Mouse (Mus musculus): ENCODE measurements around the gene Hoxc9. TPM values are rescaled to one million over a fixed set of nuclear protein-coding genes. Genes with fewer than 3 reads are reported as not detected.

The Hoxc9 gene
- 0.30 TPM in 1 of 2 replicates, not detected in the other for polyA plus RNA-seq (2015; fragmentation: Nextera tagmentation; extraction: Ambion mirVana)

DNA sequence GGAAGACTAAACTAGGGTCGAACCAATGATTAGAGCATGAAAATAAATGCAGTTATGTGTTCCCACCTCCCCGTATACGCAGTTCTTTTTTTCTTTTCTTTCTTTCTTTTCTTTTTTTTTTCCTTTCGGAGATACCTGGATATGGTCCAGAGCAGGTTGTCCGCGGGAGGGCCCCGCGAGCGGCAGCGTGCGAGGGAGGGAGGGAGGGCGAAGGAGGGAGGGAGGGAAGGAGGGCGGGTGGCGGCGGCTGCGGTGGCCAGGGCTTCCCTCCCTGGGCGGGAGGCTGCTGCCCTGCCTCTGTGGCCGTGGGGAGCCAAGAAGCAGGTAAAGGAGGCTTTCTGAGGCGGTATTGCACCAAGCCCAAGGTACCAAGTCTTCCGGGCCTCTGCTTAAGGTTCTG is at the start of gene Hoxc9:
Hoxc9 (plus strand) TSS at position 269 of the 400 bp plus-strand sequence.
- Histone ChIP-seq H3K4me2 (no peak within 1 kb of the TSS), H3K9ac (no peak within 1 kb of the TSS), H3K27me3 (peaks cover 90% of the 10 kb centered on the region), H3K27ac (replicated peaks) (no peak within 1 kb of the TSS), H3K36me3 (no peaks in the 10 kb centered on the region), H3K4me3 (no peak within 1 kb of the TSS), H3K4me1 (replicated peaks) (no peaks in the 10 kb centered on the region), H3K9me3 (no peaks in the 10 kb centered on the region)
- ATAC-seq (ENCODE audit: low FRiP score, low read depth), result no peak
- WGBS, result under 1% methylated on average over 8 of the region's 20 CpGs

DNA sequence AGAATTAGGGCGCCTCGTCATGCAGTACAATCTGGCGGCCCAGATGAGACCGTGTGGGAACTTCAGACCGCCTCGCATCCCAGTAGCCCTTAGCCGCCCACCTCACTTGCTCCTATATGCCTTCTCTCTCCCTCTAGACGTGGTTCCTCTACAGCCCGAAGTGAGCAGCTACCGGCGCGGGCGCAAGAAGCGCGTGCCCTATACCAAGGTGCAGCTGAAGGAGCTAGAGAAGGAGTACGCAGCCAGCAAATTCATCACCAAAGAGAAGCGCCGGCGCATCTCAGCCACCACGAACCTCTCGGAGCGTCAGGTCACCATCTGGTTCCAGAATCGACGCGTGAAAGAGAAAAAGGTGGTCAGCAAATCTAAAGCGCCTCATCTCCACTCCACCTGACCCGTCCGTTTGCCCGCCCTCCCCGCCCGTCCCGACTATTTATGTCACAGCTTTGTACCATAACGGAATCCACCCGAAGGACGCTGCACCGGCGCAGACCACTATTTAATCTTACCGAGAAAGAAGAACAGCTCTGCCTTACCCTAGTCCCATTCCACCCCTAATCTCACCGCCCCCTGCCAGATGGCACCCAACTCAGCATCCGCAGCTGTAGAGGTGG is 49.1 kb upstream of the Hoxc9 start:
- H3K4me3 ChIP-seq, result no peak overlapping the region

DNA sequence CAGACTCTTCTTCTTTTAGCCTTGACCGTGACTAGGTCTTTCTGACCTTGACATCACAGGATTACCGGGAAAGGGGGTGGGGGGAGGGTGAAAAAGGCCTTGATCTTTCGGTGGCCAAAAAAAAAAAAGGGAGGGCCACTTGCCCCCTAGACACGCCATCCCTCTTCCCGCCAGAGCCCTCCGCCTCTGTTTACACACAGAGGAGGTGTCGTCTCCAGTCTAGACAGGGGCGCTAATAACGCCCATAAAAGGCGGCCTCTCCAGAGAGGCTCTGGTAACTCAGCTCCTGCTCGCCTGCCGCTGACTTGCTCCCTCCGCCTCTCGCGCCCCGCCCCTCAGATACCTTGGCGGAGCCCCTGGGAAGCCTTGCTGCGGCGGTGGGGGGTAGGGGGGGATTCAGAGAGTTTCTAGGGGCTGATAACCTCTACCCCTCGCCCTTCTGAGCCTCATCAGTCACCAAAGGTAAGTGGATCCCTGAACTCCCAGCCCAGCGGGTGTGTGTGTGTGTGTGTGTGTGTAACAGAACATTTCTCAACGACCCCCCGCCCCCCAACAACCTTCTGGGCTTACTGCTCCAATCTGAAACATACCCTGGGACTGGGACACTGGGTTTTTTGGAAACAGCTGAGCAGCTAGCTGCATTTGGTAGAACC is 44.4 kb upstream of the Hoxc9 start:
- no peak overlapping the region for H3K4me2 ChIP-seq
- 1% methylated on average over 23 of the region's 23 CpGs for WGBS
- peaks cover 96% of the 10 kb centered on the region for H3K27me3 ChIP-seq
- H3K36me3 ChIP-seq, result no peaks in the 10 kb centered on the region
- no peak for ATAC-seq (ENCODE audit: low FRiP score, low read depth)
- no peak overlapping the region for H3K4me3 ChIP-seq
- no peaks in the 10 kb centered on the region for H3K9me3 ChIP-seq
- no peak overlapping the region for H3K27ac ChIP-seq (replicated peaks)
- H3K9ac ChIP-seq, result no peak overlapping the region
- H3K4me1 ChIP-seq (replicated peaks), result no peaks in the 10 kb centered on the region

More for the DNA sequence above, 49.1 kb upstream of the Hoxc9 start:
- under 1% methylated on average over 40 of the region's 40 CpGs for WGBS
- Histone ChIP-seq H3K27me3 (peaks cover 95% of the 10 kb centered on the region), H3K9me3 (no peaks in the 10 kb centered on the region), H3K27ac (replicated peaks) (no peak overlapping the region), H3K9ac (no peak overlapping the region), H3K4me2 (no peak overlapping the region), H3K36me3 (no peaks in the 10 kb centered on the region), H3K4me1 (replicated peaks) (no peaks in the 10 kb centered on the region)
- no peak for ATAC-seq (ENCODE audit: low FRiP score, low read depth)

DNA sequence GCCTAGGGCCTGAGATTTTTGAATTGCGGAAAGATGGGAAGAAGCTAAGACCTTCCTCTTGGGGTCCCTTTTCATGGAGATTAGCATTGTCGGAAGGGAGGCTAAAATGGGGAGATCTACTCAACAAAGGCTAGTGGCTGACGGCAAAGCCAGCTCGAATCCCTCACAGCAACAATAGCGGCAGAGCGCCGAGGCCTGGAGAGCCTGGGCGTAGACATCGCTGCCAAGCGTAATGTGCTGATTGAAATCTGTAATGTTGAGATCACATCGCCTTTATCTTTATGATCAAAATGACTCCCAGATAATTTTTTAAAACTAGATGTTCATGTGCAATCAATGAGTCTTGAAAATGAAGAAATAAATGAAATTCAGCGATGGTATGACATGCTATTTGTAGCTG is 41.8 kb upstream of the Hoxc9 start:
- no peak for ATAC-seq (ENCODE audit: low FRiP score, low read depth)
- Histone ChIP-seq H3K9ac (no peak overlapping the region), H3K27me3 (peaks cover 96% of the 10 kb centered on the region), H3K4me2 (no peak overlapping the region), H3K36me3 (no peaks in the 10 kb centered on the region), H3K4me3 (no peak overlapping the region), H3K4me1 (replicated peaks) (no peaks in the 10 kb centered on the region), H3K27ac (replicated peaks) (no peak overlapping the region), H3K9me3 (no peaks in the 10 kb centered on the region)
- 1% methylated on average over 12 of the region's 12 CpGs for WGBS

DNA sequence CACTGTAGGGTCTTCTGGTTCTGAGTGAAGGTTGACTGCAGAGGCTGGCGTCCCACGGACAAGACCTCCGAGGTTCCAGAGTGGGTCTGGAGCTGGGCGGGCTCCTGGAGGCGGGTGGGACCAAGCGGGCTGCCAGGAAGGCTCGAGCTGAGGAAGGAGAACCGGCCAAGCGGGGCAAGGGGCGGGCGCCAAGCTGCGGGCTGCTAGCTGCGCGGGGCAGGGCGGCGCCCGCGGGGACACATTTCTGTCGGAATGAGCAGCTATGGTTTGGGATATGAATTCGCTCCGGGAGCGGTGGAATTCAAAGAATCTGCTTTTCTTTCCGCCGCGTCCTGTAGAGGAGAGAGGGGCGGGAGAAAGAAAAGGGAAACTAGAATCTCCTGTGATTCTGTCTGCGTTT is 41.3 kb upstream of the Hoxc9 start:
- ATAC-seq (ENCODE audit: low FRiP score, low read depth), result no peak
- H3K27ac ChIP-seq (replicated peaks), result no peak overlapping the region
- no peak overlapping the region for H3K9ac ChIP-seq
- no peak overlapping the region for H3K4me3 ChIP-seq
- no peaks in the 10 kb centered on the region for H3K9me3 ChIP-seq
- peaks cover 96% of the 10 kb centered on the region for H3K27me3 ChIP-seq
- no peaks in the 10 kb centered on the region for H3K36me3 ChIP-seq
- WGBS, result under 1% methylated on average over 26 of the region's 27 CpGs
- H3K4me1 ChIP-seq (replicated peaks), result no peaks in the 10 kb centered on the region
- H3K4me2 ChIP-seq, result no peak overlapping the region

DNA sequence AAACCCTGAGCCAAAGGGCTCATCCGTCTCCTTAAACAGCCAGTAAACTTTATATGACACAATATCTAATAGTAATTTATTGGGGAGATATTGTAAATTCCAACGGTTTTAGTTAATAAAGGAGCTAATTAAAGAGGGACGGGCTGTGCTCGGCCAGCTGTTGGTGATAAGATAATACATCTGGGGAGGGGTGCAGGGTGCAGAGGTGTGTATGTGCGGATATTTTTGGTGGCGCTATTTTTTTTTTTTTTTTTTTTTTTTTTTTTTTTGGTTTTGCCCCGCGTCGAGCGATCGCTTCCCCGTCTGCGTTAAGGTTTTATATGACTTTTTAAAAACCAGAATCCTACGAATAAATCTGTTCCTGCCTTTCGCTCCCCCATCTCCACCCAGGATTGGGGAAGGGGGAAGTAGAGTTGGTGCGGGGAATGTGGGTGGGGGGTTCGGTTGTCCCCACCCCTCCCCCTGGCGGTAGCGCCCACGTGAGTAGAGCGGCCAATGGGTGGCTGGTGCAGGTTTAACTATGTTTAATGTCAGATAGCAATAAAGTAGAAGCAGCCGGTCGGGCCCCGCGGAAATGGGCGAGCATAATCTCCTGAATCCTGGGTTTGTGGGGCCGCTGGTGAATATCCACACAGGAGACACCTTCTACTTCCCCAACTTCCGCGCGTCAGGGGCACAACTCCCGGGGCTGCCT is 39.8 kb upstream of the Hoxc9 start, which contains the start of gene Hoxc12:
Hoxc12 (plus strand) TSS at position 479 of the 694 bp plus-strand sequence.
- H3K27ac ChIP-seq (replicated peaks), result no peak within 1 kb of the TSS
- peaks cover 96% of the 10 kb centered on the region for H3K27me3 ChIP-seq
- H3K4me3 ChIP-seq, result no peak within 1 kb of the TSS
- no peaks in the 10 kb centered on the region for H3K9me3 ChIP-seq
- no peaks in the 10 kb centered on the region for H3K36me3 ChIP-seq
- no peaks in the 10 kb centered on the region for H3K4me1 ChIP-seq (replicated peaks)
- H3K9ac ChIP-seq, result no peak within 1 kb of the TSS
- 2% methylated on average over 31 of the region's 31 CpGs for WGBS
- ATAC-seq (ENCODE audit: low FRiP score, low read depth), result no peak
- H3K4me2 ChIP-seq, result no peak within 1 kb of the TSS

DNA sequence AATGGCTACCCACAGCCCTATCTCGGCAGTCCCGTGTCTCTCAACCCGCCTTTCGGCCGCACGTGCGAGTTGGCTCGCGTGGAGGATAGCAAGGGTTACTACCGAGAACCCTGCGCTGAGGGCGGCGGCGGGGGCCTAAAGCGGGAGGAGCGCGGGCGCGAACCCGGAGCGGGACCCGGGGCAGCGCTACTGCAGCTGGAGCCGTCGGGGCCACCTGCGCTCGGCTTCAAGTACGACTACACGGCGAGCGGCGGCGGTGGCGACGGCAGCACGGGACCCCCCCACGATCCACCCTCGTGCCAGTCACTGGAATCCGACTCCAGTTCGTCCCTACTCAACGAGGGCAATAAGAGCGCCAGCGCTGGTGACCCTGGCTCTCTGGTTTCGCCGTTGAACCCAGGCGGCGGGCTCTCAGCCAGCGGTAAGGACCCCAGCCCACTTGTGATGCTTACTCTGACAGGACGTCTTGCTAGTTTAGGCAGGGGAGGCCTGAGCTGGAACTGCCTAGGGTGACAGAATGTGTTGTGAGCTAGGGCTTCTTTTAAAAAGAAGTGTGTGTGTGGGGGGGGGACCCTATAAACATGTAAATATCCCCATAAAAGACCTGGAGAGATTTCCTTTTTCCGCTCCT is 39.1 kb upstream of the Hoxc9 start:
- no peak overlapping the region for H3K4me3 ChIP-seq
- no peak overlapping the region for H3K27ac ChIP-seq (replicated peaks)
- no peak for ATAC-seq (ENCODE audit: low FRiP score, low read depth)
- H3K27me3 ChIP-seq, result peaks cover 96% of the 10 kb centered on the region
- no peaks in the 10 kb centered on the region for H3K4me1 ChIP-seq (replicated peaks)
- H3K4me2 ChIP-seq, result no peak overlapping the region
- under 1% methylated on average over 47 of the region's 50 CpGs for WGBS
- H3K36me3 ChIP-seq, result no peaks in the 10 kb centered on the region
- no peaks in the 10 kb centered on the region for H3K9me3 ChIP-seq
- no peak overlapping the region for H3K9ac ChIP-seq

DNA sequence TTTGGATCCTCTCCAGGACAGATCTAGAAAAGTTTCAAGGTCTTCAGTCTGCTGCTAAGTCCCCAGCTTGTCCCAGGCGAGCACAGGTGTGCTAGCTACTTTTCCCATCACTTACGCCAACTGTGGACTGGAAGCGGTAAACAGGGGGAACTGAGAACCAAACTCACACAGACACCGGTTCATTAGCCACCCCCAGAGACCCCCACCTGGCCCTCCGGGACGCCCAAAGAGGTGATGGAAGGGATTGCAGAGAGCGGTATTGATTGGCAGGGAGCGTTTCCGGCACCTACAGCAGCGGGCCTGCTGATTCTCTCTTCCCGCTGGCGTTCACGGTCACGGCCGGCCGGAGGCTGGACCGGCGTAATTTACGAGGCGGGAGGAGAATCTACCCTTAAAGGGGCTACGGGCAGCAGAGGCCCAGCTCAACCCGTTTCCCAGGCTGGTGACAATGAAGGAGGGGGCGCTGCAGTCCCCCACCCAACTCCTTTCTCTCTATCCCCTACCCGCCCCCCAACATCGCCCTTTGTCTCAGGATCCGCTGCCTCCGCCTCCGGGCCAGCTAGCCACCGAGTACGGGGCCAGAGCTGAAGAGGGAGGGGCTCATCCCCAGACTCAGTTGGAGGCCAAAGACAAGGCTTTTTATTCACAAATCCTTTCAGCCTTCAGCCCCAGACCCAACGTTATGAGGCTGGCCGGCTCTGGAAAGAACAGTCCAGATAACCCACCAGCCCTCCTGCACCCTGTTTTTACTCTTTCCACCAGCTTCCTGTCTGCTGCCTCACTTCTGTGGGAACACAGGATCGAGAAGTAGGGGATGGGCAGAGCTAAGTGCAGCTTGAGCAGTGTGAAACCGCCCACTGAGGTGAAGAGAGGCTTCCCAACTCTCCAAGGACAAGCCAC is 36.7 kb upstream of the Hoxc9 start:
- no peaks in the 10 kb centered on the region for H3K4me1 ChIP-seq (replicated peaks)
- H3K9me3 ChIP-seq, result no peaks in the 10 kb centered on the region
- H3K36me3 ChIP-seq, result no peaks in the 10 kb centered on the region
- H3K4me3 ChIP-seq, result no peak overlapping the region
- H3K4me2 ChIP-seq, result no peak overlapping the region
- no peak overlapping the region for H3K27ac ChIP-seq (replicated peaks)
- peaks cover 95% of the 10 kb centered on the region for H3K27me3 ChIP-seq
- WGBS, result 2% methylated on average over 34 of the region's 34 CpGs
- no peak overlapping the region for H3K9ac ChIP-seq
- ATAC-seq (ENCODE audit: low FRiP score, low read depth), result no peak

DNA sequence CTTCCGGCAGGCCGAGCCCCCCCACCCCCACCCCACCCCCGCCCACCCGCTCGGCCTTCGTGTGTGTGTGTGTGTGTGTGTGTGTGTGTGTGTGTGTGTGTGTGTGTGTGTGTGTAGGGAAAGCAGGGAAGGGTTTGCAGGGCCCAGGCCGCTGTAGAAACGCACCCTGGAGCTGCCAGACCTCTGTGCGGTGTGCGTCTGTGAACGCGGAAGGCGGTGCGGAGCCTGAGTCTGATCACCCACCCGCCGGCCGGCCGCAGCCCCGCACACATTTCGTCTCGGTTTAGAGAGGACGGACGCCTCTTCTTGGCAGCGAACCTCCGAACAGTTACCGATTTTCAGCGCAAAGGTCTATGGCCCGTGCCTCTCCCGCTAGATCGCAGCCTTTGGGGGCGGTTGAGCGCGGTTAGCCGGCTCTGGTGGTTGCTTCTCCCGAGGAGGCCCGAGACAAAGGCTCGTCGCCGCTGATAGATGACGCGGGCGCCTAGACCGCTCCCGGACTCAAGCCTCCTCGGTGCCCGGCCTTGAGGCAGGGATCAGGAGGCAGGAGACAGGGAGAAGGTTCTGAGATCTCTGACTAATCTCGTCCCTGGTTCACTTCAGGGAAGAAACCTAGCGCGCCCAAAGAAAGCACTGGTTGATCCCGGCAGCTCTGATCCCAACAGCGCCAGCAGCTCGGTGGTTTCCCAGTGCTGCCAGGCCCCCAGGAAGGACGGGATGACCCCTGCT is 33.3 kb upstream of the Hoxc9 start:
- Histone ChIP-seq H3K9ac (no peak overlapping the region), H3K4me2 (peak overlapping the region; percentile 22; the same call in 1 of the 2 replicates), H3K9me3 (no peaks in the 10 kb centered on the region), H3K27me3 (peaks cover 96% of the 10 kb centered on the region), H3K27ac (replicated peaks) (no peak overlapping the region), H3K36me3 (no peaks in the 10 kb centered on the region), H3K4me3 (no peak overlapping the region), H3K4me1 (replicated peaks) (no peaks in the 10 kb centered on the region)
- no peak for ATAC-seq (ENCODE audit: low FRiP score, low read depth)
- WGBS, result under 1% methylated on average over 50 of the region's 53 CpGs

DNA sequence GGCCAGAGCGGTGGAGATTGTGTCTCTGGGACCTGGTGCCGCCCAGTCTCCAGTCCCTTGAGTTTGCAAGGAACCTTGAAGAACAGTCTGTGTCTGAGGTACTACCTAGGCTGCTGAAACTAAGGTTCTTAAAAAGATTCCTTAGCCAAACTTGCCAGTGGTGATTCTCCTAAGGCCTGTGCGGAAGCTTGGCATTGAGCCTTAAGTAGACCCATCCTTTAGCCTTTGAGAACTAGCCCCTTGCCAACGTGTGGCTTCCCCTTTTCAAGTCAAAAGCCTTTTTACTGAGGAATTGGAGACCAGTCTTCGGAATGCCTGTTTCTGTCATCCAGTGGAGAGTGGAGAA is 32.8 kb upstream of the Hoxc9 start:
- Histone ChIP-seq H3K27ac (replicated peaks) (no peak overlapping the region), H3K4me2 (no peak overlapping the region), H3K27me3 (peaks cover 96% of the 10 kb centered on the region), H3K9me3 (no peaks in the 10 kb centered on the region), H3K4me3 (no peak overlapping the region), H3K9ac (no peak overlapping the region), H3K4me1 (replicated peaks) (no peaks in the 10 kb centered on the region), H3K36me3 (no peaks in the 10 kb centered on the region)
- 6% methylated on average over 5 of the region's 5 CpGs for WGBS
- no peak for ATAC-seq (ENCODE audit: low FRiP score, low read depth)
